Mouse (Mus musculus) stomach, postnatal 0 days (tissue): ENCODE measurements at regions not wholly inside any gene's neighbourhood (a gene's known extent, or its start where the extent isn't known, plus 50 kb on each side); places are given as distances from the start of the nearest gene placed in this dataset.

Experiments used
- ATAC-seq: fragments of 200-750 bp; cut with Nextera tagmentation; 2 replicates; pipeline ENCODE4 v1.8.0; 2017; ENCODE audit not compliant: low FRiP score, low TSS enrichment
- DNase-seq: peaks from one replicate; pipeline ENCODE4 v3.0.0-alpha.2; 2016; ENCODE audit warnings: low spot score
- H3K27ac ChIP-seq: fragments of 300-500 bp; sonication (generic); replicated peaks from 2 replicates; pipeline ENCODE4 v1.5.1; 2014; ENCODE audit warnings: mild to moderate bottlenecking, control low read depth
- H3K27me3 ChIP-seq: fragments of 300-500 bp; sonication (generic); 2 replicates; pipeline ENCODE4 v1.6.1; 2014; ENCODE audit warnings: low read length; ENCODE audit not compliant: control insufficient read depth, insufficient read depth
- H3K36me3 ChIP-seq: fragments of 300-500 bp; sonication (generic); 2 replicates; pipeline ENCODE4 v1.6.1; 2014; ENCODE audit warnings: low read length, mixed read lengths; ENCODE audit not compliant: control insufficient read depth, insufficient read depth
- H3K4me1 ChIP-seq: fragments of 300-500 bp; sonication (generic); replicated peaks from 2 replicates; pipeline ENCODE4 v1.6.1; 2014; ENCODE audit warnings: antibody characterized with exemption; ENCODE audit not compliant: control insufficient read depth, insufficient read depth
- H3K4me2 ChIP-seq: fragments of 300-500 bp; sonication (generic); replicated peaks from 2 replicates; pipeline ENCODE4 v1.6.1; 2014; ENCODE audit warnings: low read depth, mild to moderate bottlenecking, control low read depth, moderate library complexity
- H3K4me3 ChIP-seq: fragments of 300-500 bp; sonication (generic); 2 replicates; pipeline ENCODE4 v1.5.1; 2014; ENCODE audit warnings: low read depth, low read length, control low read depth
- H3K9ac ChIP-seq: fragments of 300-500 bp; sonication (generic); 2 replicates; pipeline ENCODE4 v1.6.1; 2014; ENCODE audit warnings: mild to moderate bottlenecking, low read length, control low read depth, mixed read lengths
- H3K9me3 ChIP-seq: fragments of 300-500 bp; sonication (generic); 2 replicates; pipeline ENCODE4 v1.6.1; 2016; ENCODE audit warnings: low read length; ENCODE audit not compliant: control insufficient read depth
- CTCF ChIP-seq: IDR thresholded peaks from 2 replicates; pipeline ENCODE4 v1.5.1; 2016; ENCODE audit warnings: antibody characterized with exemption, low read depth, mild to moderate bottlenecking, moderate library complexity
- EP300 ChIP-seq: optimal IDR thresholded peaks from 2 replicates; pipeline ENCODE3; 2016; ENCODE audit warnings: antibody characterized with exemption
- WGBS: fragments of 180-500 bp; shearing (Covaris S2); extraction: QIAGEN DNeasy Blood & Tissue Kit; methylation state at CpG from one replicate; pipeline ENCODE4 v1.1.7; 2014; 5-methylcytosine and 5-hydroxymethylcytosine counted together

DNA sequence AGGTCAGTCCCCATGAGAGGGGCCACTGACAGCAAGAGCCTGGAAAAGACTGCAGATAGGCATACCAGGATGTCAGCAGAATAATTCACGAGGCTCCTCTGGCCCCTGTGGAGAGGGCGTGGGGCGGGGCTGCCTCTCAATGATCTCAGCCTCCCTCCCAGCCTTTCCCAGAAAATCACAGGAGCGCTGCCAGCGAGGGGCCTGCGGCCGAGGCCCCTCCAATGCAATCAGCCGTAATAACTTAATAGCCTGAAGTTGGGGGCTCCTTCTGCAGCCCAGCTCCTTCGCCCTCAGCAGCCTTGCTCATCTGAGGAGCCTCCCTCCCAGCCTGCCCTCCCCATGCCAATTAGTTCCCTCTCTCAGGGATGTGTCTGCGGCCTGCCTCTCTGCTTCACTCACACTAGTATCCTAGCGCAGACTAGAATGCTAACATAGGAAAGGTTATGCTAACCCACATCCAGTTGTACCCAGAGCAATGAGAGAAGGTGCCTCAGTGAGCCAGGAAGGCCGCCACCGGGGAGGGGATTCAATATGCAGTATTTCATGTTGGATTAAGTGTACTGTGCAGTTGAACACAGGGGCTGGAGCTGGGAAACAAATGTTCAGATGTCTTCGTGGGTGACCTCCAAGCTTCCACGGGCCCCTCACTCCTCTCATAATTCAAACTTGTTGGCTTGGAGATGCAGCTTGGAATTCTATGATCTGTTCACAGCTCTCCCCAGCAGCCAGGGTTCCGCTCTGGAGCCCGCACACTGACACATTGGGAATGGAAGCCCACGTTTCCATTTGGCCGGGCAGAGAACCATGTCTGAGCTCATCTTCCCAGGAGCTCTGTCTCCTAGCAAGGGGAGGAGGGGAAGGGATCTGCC is 67.5 kb upstream of the Stx16 start:
- H3K27ac ChIP-seq = peak overlapping the region; percentile 90
- WGBS = 29% methylated on average over 19 of the region's 19 CpGs
- no peak overlapping the region for H3K4me2 ChIP-seq
- DNase-seq (peak; percentile 52), ATAC-seq (peak; percentile 76)
- H3K4me1 ChIP-seq = peaks cover 5% of the 10 kb centered on the region; the same call in 1 of the 2 replicates
- H3K27me3 ChIP-seq = no peaks in the 10 kb centered on the region
- H3K36me3 ChIP-seq = no peaks in the 10 kb centered on the region
- TF ChIP-seq EP300 = peak; percentile 94
- TF ChIP-seq CTCF = 0 out of 2 replicates have a peak, but pooled peaks have one; percentile 3
- H3K4me3 ChIP-seq = no peak overlapping the region
- H3K9ac ChIP-seq = no peak overlapping the region
- no peaks in the 10 kb centered on the region; the same call in 1 of the 2 replicates for H3K9me3 ChIP-seq

DNA sequence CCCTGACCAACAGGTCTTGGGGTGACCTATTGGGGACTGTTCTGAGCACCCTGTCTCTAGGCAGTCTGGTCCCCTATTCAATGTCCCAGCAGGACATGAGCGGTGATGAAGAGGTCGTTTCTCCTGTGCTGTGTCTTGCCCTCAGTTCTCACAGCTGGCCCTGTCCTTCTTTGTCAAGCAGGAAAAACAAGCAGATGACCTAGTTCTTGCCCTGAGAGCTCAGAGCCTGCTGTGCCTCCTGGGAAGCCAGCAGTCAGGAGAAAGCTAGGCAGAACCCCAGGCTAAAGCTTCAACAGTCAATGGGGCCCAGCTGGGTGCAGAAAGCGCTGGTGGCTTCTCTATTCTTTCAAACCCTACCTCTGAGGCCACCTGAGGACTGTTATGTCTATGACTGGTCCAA is 66.1 kb upstream of the Stx16 start:
- no peak for TF ChIP-seq EP300
- no peak for TF ChIP-seq CTCF
- no peaks in the 10 kb centered on the region for H3K36me3 ChIP-seq
- H3K4me2 ChIP-seq = no peak overlapping the region
- H3K9ac ChIP-seq = no peak overlapping the region
- peak overlapping the region; percentile 40 for H3K27ac ChIP-seq
- H3K27me3 ChIP-seq = no peaks in the 10 kb centered on the region
- peaks cover 5% of the 10 kb centered on the region; the same call in 1 of the 2 replicates for H3K4me1 ChIP-seq
- WGBS = 73% methylated on average over 3 of the region's 3 CpGs
- no peak overlapping the region for H3K4me3 ChIP-seq
- ATAC-seq (no peak), DNase-seq (no peak)
- no peaks in the 10 kb centered on the region for H3K9me3 ChIP-seq

DNA sequence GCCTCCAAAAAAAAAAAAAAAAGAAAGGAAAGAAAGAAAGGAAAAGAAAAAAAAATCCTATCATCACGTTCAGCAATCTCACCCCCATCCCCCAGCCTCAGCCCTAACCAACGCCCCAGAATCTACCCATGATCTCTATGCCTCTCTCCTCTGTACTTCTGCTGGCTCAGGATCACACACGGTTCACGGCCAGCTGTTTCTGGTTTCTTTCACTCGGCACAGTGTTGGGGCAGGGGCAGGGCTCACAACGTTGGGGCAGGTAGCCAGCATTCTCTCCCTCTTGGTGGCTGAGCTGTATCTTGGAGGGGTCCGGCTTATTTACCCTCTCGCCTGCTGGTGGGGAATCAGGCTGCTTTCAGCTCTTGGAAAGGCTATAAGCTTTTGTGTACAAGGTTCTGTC is 64.7 kb upstream of the Stx16 start:
- peak overlapping the region; percentile 76 for H3K27ac ChIP-seq
- no peaks in the 10 kb centered on the region for H3K36me3 ChIP-seq
- DNase-seq (peak; percentile 22), ATAC-seq (peak; percentile 31; the same call in 1 of the 2 replicates)
- H3K4me3 ChIP-seq = no peak overlapping the region
- WGBS = 23% methylated on average over 8 of the region's 8 CpGs
- no peak overlapping the region for H3K4me2 ChIP-seq
- H3K27me3 ChIP-seq = no peaks in the 10 kb centered on the region
- peaks cover 5% of the 10 kb centered on the region; the same call in 1 of the 2 replicates for H3K4me1 ChIP-seq
- no peak for TF ChIP-seq EP300
- TF ChIP-seq CTCF = peak; percentile 1; the same call in 1 of the 2 replicates
- H3K9ac ChIP-seq = no peak overlapping the region
- no peaks in the 10 kb centered on the region for H3K9me3 ChIP-seq

GRCm38 (mm10) chr2:174014361-174014760 is 61.7 kb upstream of the Stx16 start:
- 74% methylated on average over 2 of the region's 2 CpGs for WGBS
- Histone ChIP-seq H3K36me3 (no peaks in the 10 kb centered on the region), H3K27me3 (no peaks in the 10 kb centered on the region), H3K4me2 (no peak overlapping the region), H3K4me3 (no peak overlapping the region), H3K27ac (no peak overlapping the region), H3K9me3 (no peaks in the 10 kb centered on the region), H3K9ac (no peak overlapping the region), H3K4me1 (peaks cover 5% of the 10 kb centered on the region; the same call in 1 of the 2 replicates)
- ATAC-seq (no peak), DNase-seq (no peak)
- TF ChIP-seq EP300 (no peak), CTCF (no peak)

DNA sequence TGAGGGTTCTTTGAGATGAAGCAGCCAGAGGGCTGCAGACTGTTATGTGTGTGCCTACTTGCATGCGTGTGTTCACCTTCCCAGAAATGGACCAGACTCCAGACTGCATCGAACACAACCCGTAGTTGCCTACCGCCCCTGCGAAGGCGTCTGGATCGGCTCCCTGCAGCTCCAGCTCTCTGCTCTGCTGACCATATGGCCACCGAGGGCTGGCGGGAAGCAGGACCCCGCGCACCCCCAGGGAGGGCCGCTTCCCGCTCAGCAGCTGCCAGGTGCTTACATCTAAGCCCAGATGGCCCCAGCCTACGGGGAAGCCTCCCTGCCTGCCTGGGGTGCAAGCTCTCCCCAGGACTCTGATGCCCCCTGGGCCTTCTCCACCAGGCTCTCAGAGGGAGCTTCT is 60.8 kb upstream of the Stx16 start:
- 43% methylated on average over 14 of the region's 14 CpGs for WGBS
- no peaks in the 10 kb centered on the region for H3K9me3 ChIP-seq
- no peak overlapping the region for H3K27ac ChIP-seq
- H3K4me1 ChIP-seq = peaks cover 3% of the 10 kb centered on the region; the same call in 1 of the 2 replicates
- H3K27me3 ChIP-seq = no peaks in the 10 kb centered on the region
- ATAC-seq = no peak
- no peak for TF ChIP-seq CTCF
- TF ChIP-seq EP300 = no peak
- peak; percentile 15 for DNase-seq
- no peak overlapping the region for H3K4me3 ChIP-seq
- H3K9ac ChIP-seq = no peak overlapping the region
- no peak overlapping the region for H3K4me2 ChIP-seq
- no peaks in the 10 kb centered on the region for H3K36me3 ChIP-seq

- no peak overlapping the region for H3K4me3 ChIP-seq
- no peak overlapping the region for H3K4me2 ChIP-seq
- peak; percentile 7 for DNase-seq
- H3K36me3 ChIP-seq = no peaks in the 10 kb centered on the region
- H3K4me1 ChIP-seq = 0 out of 2 replicates have a peak, but pooled peaks cover 2% of the 10 kb centered on the region
- TF ChIP-seq CTCF (no peak), EP300 (no peak)
- 71% methylated on average over 5 of the region's 5 CpGs for WGBS
- no peak overlapping the region for H3K27ac ChIP-seq
- H3K9me3 ChIP-seq = no peaks in the 10 kb centered on the region
- H3K9ac ChIP-seq = no peak overlapping the region
- ATAC-seq = no peak
- H3K27me3 ChIP-seq = no peaks in the 10 kb centered on the region
Measured at GRCm38 (mm10) chr2:174016068-174016467, 60.0 kb upstream of the Stx16 start.
